Mouse (Mus musculus) embryo, embryonic 11.5 days (tissue): ENCODE results near the gene Fgd2.
"Not testable (repeated sequence)": the region's sequence is repeated elsewhere in the genome, so short reads cannot be mapped to it uniquely, and the experiment has no call there.

ENCODE experiments used
- DNase-seq: peaks from one replicate; pipeline ENCODE4 v3.0.0-alpha.2; 2012; ENCODE audit warnings: low read depth, low spot score

The Fgd2 gene

GRCm38 (mm10) chr17:29336266-29336990 lies 24.3 kb upstream of the Fgd2 start:
- DNase-seq: no peak

DNA sequence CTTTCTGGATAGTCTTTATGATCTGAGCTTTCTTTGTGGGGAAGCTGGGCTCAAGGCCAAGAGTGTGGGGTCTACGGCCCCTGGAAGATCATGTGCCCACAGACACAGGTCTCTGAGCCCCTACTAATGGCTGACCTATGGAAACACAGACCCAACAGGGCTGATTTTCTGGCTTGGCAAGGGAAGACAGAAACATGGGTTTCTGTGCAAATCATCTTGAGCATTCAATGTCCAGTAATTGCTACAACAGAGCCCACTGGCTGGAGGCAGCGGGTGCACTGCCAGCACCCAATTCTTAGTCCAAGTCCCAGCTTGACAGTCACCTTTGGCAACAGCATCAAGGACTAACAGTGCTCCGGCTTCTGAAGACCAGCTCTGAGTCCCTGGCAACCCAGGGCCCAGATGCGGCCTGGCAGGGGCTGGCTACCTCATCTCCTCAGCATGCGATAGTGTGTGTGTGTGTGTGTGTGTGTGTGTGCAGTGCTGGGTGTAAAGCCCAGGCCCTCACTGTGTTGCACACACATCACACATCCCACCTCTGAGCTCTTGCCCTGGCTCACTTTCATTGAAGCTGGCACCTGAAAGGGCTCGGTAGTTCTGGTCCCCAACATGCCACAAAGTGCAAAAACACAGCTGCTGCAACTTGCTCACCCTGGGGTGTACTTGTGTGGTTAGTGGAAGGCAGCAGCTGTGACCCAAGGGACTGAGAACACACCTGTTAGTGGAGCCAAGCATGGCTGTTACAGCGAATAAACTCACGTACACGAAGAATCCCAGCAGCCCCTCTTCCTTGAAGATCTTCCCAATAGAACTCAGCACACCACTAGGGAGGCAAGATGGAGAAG lies 22.5 kb upstream of the Fgd2 start:
- DNase-seq: no peak

DNA sequence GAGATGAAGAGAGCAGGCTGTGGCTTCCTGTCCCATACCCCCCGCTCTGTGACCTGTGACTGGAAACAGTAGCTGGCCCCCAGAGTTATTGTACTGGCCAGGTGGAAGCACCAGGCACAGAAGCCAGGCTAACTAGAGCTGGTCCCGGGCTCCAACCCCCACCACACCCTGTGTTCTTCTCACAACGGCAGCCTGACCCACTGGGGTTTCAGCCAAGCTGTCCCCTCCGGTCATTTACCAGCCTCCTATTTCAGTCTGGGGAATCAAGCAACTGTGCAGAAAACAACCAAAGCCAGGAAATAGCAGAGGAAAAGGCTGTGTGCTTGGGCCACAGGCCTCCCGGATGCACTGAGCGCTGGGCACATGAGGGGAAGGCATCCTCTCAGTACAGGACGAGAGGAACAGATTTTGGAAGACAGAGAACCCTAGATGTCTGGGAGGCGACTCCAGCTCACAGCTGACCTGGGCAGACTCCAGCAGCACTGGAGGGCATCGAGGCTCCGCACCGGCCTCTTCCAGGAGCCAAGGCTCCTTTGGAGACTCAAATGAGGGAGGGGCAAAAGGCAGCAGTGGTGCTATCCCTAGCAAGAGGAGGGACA lies 21.4 kb upstream of the Fgd2 start:
- no peak for DNase-seq

DNA sequence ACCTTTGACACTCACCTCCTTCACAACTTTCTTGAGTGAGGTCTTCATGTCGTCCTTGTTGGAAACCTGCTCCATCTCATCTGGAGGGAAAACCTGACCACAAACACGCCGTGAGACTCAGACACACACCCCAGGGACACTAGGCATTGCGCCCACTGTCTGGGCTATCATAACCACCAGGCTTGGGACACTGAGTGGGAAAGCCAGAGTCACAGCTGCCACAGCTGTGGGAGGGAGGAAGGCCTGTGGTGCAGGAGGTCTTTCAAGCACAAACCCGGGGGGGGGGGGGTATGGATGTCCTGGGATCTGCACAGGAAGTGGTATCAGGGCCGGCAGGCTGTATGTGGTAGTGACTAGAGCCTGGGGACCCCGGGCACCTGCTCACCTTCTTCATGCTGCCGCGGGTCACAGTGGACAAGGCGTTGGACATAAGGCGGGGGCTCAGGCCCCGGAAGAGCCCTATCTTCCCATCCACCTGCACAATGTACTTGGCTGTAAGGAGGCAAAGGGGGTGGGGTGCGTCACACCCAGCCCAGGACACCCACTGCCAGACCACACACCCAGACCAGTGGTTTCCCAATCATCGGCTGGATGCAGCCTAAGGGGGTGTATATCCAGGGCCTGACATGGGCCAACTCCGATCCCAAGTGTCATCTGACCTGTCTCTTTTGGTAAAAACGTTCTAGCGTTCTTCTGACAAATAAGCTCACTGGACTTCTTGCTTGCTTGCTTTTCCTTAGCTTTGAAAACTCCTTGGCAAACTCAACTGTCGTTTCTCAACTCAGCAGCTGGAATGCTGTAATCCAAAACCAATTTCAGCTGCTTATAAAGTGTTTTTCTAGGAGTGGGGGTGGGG lies 20.1 kb upstream of the Fgd2 start:
- DNase-seq: no peak

GRCm38 (mm10) chr17:29341591-29342003 lies 19.1 kb upstream of the Fgd2 start:
- no peak for DNase-seq

- no peak for DNase-seq
Observed at GRCm38 (mm10) chr17:29342010-29342910, 18.5 kb upstream of the Fgd2 start.

- DNase-seq: no peak
Observed at GRCm38 (mm10) chr17:29343241-29343640, 17.5 kb upstream of the Fgd2 start.

GRCm38 (mm10) chr17:29345272-29345671 lies 15.4 kb upstream of the Fgd2 start:
- no peak for DNase-seq

DNA sequence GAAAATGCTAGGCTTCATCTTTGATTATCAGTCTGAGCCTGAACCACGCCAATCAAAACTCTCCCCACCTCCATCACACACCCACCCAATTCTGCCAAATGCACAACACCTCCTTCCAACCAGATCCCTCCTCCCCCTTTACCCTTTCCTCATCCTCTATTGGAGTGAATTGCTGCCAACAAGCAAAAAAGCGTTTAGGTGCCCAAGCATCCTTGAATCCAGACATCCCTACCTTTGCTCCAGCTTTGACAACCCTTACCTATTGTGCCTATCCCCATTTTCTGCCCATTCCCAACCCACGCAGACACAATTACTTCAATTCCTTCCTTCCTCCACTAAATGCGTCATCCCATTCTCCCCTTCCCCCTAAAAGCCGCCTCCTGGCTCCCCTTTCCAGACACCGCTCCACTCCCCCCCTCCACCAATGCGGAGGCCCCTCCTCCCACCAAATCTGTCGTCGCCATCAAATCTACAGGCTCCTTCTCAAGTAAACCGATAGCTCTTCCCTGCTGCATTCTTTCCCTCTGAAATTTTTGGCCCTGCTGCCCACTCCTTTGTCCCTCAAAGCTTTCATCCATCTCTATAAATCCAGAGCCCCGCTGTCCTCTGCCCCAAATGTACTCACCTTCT lies 14.1 kb upstream of the Fgd2 start:
- DNase-seq: no peak

- no peak for DNase-seq
Observed at GRCm38 (mm10) chr17:29347126-29347644, 13.5 kb upstream of the Fgd2 start.

DNA sequence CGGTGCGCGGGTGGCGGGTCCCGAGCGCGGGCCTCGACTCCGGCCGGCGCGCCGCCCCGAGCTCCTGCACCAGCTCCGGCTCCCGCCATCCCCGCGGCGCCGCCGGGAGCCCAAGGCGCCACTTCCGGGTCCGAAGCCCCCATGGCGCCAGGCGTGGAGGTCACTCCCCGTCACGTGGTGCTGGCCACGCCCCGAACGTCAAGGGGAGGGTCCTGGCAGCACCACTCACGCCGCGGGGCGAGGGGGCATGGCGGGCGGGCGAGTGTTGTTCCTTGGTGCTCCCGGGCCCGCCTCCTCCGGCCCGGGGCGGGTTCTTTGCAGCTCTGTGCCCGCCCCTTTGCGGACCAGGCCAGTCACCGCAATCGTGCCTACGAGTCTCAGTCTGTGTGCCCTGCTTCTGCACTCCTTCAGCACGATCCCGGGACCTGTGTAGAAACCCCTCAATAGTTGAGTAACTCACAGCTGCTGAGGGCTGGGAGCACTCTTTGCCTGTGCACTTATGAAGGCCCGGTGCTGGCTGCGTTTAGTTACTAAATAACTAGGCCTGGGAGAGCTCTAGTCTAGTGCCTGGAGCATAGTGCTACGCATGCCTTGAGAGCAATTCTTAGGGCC lies 13.0 kb upstream of the Fgd2 start, which contains the start of gene Mtch1:
Gene Mtch1 (minus strand): TSS at position 290 of the 612 bp plus-strand sequence.
- peak; percentile 99 for DNase-seq

GRCm38 (mm10) chr17:29348996-29349395 lies 11.7 kb upstream of the Fgd2 start:
- DNase-seq: no peak

- not testable (repeated sequence) for DNase-seq
Observed at GRCm38 (mm10) chr17:29351056-29351455, 9.7 kb upstream of the Fgd2 start.

DNA sequence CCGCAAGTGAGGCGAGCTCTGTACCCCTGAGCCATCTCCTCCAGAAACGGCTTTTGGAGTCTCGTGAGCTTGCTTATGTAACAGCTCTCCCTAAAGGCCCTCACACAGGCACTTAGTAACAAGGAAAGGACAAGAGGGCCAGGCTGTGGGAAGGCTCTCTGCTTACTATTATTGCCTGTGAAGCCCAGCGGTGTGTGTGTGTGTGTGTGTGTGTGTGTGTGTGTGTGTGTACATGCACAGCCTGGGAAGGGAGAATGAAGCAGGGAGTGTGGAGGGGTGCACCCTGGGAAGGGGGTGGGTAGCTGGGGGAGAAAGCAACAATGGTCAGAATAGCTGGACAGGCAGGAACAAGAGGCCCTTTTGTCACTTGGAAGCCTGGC lies 5.3 kb upstream of the Fgd2 start:
- DNase-seq: no peak

- no peak for DNase-seq
Observed at GRCm38 (mm10) chr17:29355841-29356478, 4.8 kb upstream of the Fgd2 start.

- DNase-seq: peak; percentile 69
Observed at GRCm38 (mm10) chr17:29356479-29356856, 4.2 kb upstream of the Fgd2 start.

DNA sequence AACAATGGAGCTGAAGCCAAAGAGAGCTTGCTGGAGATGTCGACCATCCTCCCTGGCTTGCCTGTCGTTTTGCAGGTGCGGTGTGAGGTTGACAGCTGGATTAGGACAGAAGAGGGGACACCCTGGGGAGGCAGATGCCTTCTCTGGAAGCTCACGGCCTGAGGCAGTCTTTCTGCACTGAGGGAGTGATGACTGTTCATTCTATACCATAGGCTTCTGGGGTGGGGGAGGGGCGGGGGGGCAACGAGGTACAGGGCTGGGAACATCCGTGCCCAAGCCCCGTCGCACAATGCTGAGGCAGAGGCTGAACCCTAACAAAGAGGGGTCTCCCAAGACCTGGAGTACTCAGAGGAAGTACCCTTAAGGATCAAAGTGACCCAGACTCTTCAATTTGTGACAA lies 3.8 kb upstream of the Fgd2 start:
- no peak for DNase-seq

GRCm38 (mm10) chr17:29358928-29359327 lies 1.8 kb upstream of the Fgd2 start:
- DNase-seq: no peak
